Mouse (Mus musculus): Measurements from ENCODE around the gene Nipal3.

GRCm38 (mm10) chr4:135498136-135498535 is 3.3 kb upstream of the Nipal3 start:
- no peak for TF ChIP-seq CTCF (IDR thresholded peaks at IDR 0.05; ENCODE audit: low read depth, low read length)
- no peak for TF ChIP-seq POLR2AphosphoS5 (IDR thresholded peaks at IDR 0.05; ENCODE audit: insufficient replicate concordance, low read depth, low read length)
